Mouse (Mus musculus) forebrain, postnatal 0 days (tissue): ENCODE results near the gene Xkr8. TPM values are rescaled to one million over a fixed set of nuclear protein-coding genes. Genes with fewer than 3 reads are reported as not detected.

Experiments
- ATAC-seq: fragments of 200-750 bp; cut with Nextera tagmentation; 2 replicates; pipeline ENCODE4 v1.8.0; 2017; ENCODE audit warnings: mild to moderate bottlenecking, moderate library complexity
- DNase-seq: peaks from one replicate; pipeline ENCODE4 v3.0.0-alpha.2; 2015
- H3K27ac ChIP-seq: fragments of 300-500 bp; sonication (generic); 2 replicates; pipeline ENCODE4 v1.5.1; 2014; ENCODE audit warnings: low read depth, mild to moderate bottlenecking, antibody characterized with exemption, low read length, moderate library complexity, mixed read lengths
- H3K27me3 ChIP-seq: fragments of 300-500 bp; sonication (generic); 2 replicates; pipeline ENCODE4 v1.6.1; 2014; ENCODE audit warnings: mild to moderate bottlenecking, low read length, mixed read lengths; ENCODE audit not compliant: insufficient read depth
- H3K36me3 ChIP-seq: fragments of 300-500 bp; sonication (generic); 2 replicates; pipeline ENCODE4 v1.6.1; 2014; ENCODE audit warnings: mild to moderate bottlenecking, moderate library complexity; ENCODE audit not compliant: insufficient read depth
- H3K4me1 ChIP-seq: fragments of 300-500 bp; sonication (generic); 2 replicates; pipeline ENCODE4 v1.6.1; 2014; ENCODE audit warnings: antibody characterized with exemption; ENCODE audit not compliant: insufficient read depth
- H3K4me2 ChIP-seq: fragments of 300-500 bp; sonication (generic); 2 replicates; pipeline ENCODE4 v1.6.1; 2014; ENCODE audit warnings: low read depth, mild to moderate bottlenecking, moderate library complexity
- H3K4me3 ChIP-seq: fragments of 300-500 bp; sonication (generic); 2 replicates; pipeline ENCODE4 v1.5.1; 2014; ENCODE audit warnings: low read depth, low read length, mixed read lengths
- H3K9ac ChIP-seq: fragments of 300-500 bp; sonication (generic); 2 replicates; pipeline ENCODE4 v1.6.1; 2014; ENCODE audit warnings: mild to moderate bottlenecking
- H3K9me3 ChIP-seq: fragments of 300-500 bp; sonication (generic); 2 replicates; pipeline ENCODE4 v1.6.1; 2016; ENCODE audit warnings: low read length
- CTCF ChIP-seq: sonication (generic); IDR thresholded peaks from 2 replicates; pipeline ENCODE4 v1.5.1; 2016; ENCODE audit warnings: antibody characterized with exemption, control low read depth, low read depth
- WGBS: fragments of 180-500 bp; shearing (Covaris S2); extraction: QIAGEN DNeasy Blood & Tissue Kit; methylation state at CpG from one replicate; pipeline ENCODE4 v1.1.7; 2014; 5-methylcytosine and 5-hydroxymethylcytosine counted together
- polyA plus RNA-seq: library from polyadenylated mRNA; unstranded; fragments of >200 nt; fragmentation: Nextera tagmentation; extraction: Ambion mirVana; gene quantifications from 2 replicates; pipeline ENCODE4 v1.2.1, GENCODE M21; 2015
- total RNA-seq: library from RNA; depleted of rRNA; stranded (reverse); fragments of >200 nt; gene quantifications from 2 replicates; pipeline ENCODE4 v1.2.3, GENCODE M21; 2014

Gene Xkr8
- total and polyA plus RNA-seq, 2 experiments from 2014 or later, result 3.8 to 5.2 TPM

GRCm38 (mm10) chr4:132728233-132728632, 4.1 kb downstream of the Xkr8 start:
- ATAC-seq, result no peak
- WGBS, result 90% methylated on average over 8 of the region's 8 CpGs
- peaks cover 14% of the 10 kb centered on the region for H3K36me3 ChIP-seq
- H3K4me3 ChIP-seq, result no peak overlapping the region
- no peak overlapping the region for H3K9ac ChIP-seq
- H3K27ac ChIP-seq, result no peak overlapping the region
- no peak for DNase-seq
- H3K9me3 ChIP-seq, result no peaks in the 10 kb centered on the region
- H3K27me3 ChIP-seq, result no peaks in the 10 kb centered on the region
- no peak for TF ChIP-seq CTCF
- H3K4me2 ChIP-seq, result no peak overlapping the region
- no peaks in the 10 kb centered on the region for H3K4me1 ChIP-seq

GRCm38 (mm10) chr4:132718251-132718650, 14.1 kb downstream of the Xkr8 start:
- DNase-seq (no peak), ATAC-seq (no peak)
- Histone ChIP-seq H3K27ac (no peak overlapping the region), H3K4me1 (no peaks in the 10 kb centered on the region), H3K9me3 (no peaks in the 10 kb centered on the region), H3K9ac (no peak overlapping the region), H3K4me3 (no peak overlapping the region), H3K4me2 (no peak overlapping the region), H3K27me3 (no peaks in the 10 kb centered on the region), H3K36me3 (peaks cover 60% of the 10 kb centered on the region)
- 93% methylated on average over 1 of the region's 1 CpGs for WGBS
- no peak for TF ChIP-seq CTCF

DNA sequence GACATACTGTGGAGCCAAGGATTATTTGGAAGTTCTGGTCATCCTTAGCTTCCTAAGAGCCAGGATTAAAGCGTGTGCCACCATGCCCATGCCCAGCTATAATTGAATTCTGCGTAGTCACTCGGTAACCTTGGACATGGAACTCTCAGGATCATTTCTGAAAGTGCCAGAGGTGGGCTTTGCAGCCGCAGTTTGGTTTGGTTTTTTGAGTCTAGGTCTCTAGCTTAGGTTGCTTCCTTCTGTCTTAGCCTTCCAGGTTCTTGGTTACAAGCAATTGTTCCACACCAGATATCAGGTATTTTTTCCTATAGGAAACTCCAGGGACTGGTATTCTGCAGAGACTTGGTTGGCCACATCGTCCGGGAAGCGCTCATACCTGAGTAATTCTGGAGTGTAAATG, 19.2 kb downstream of the Xkr8 start:
- no peak for TF ChIP-seq CTCF
- Histone ChIP-seq H3K27me3 (no peaks in the 10 kb centered on the region), H3K27ac (no peak overlapping the region), H3K4me2 (no peak overlapping the region), H3K4me3 (no peak overlapping the region), H3K36me3 (peaks cover 58% of the 10 kb centered on the region), H3K4me1 (no peaks in the 10 kb centered on the region), H3K9ac (no peak overlapping the region), H3K9me3 (no peaks in the 10 kb centered on the region)
- ATAC-seq (no peak), DNase-seq (no peak)
- WGBS, result 94% methylated on average over 7 of the region's 7 CpGs

DNA sequence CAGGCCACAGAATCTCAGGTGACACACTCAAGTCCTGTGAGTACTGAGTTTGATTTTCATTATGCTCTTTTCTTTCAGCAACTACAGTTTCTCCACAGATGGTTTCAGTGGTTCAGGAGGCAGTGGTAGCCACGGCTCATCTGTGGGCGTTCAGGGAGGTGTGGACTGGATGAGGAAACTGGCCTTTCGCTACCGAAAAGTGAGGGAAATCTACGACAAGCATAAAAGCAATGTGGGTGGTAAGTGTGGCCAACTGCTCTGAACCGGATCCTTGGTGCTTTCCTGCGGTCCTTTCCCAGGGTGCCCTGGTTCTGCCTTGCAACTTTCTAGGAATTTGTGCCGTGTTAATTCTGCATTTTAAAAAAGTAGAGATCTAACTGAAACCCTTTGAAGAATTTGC, 25.5 kb downstream of the Xkr8 start:
- TF ChIP-seq CTCF, result no peak
- WGBS, result 95% methylated on average over 8 of the region's 8 CpGs
- Histone ChIP-seq H3K27me3 (no peaks in the 10 kb centered on the region), H3K4me2 (no peak overlapping the region), H3K4me1 (no peaks in the 10 kb centered on the region), H3K36me3 (peaks cover 83% of the 10 kb centered on the region), H3K9me3 (no peaks in the 10 kb centered on the region), H3K27ac (no peak overlapping the region), H3K4me3 (no peak overlapping the region), H3K9ac (no peak overlapping the region)
- no peak for ATAC-seq
- DNase-seq, result no peak

GRCm38 (mm10) chr4:132702076-132702475, 30.3 kb downstream of the Xkr8 start:
- DNase-seq (no peak), ATAC-seq (no peak)
- no peaks in the 10 kb centered on the region for H3K9me3 ChIP-seq
- H3K27me3 ChIP-seq, result no peaks in the 10 kb centered on the region
- no peak overlapping the region for H3K27ac ChIP-seq
- WGBS, result 97% methylated on average over 5 of the region's 5 CpGs
- TF ChIP-seq CTCF, result no peak
- H3K9ac ChIP-seq, result no peak overlapping the region
- H3K4me1 ChIP-seq, result no peaks in the 10 kb centered on the region
- no peak overlapping the region for H3K4me3 ChIP-seq
- peaks cover 71% of the 10 kb centered on the region for H3K36me3 ChIP-seq
- H3K4me2 ChIP-seq, result no peak overlapping the region

- no peak overlapping the region for H3K4me3 ChIP-seq
- H3K4me2 ChIP-seq, result no peak overlapping the region
- WGBS, result 95% methylated on average over 3 of the region's 3 CpGs
- H3K9me3 ChIP-seq, result no peaks in the 10 kb centered on the region
- H3K27ac ChIP-seq, result no peak overlapping the region
- TF ChIP-seq CTCF, result no peak
- no peak overlapping the region for H3K9ac ChIP-seq
- ATAC-seq (no peak), DNase-seq (no peak)
- H3K27me3 ChIP-seq, result no peaks in the 10 kb centered on the region
- H3K36me3 ChIP-seq, result peaks cover 53% of the 10 kb centered on the region
- H3K4me1 ChIP-seq, result no peaks in the 10 kb centered on the region
Observed at GRCm38 (mm10) chr4:132693366-132693765, 39.0 kb downstream of the Xkr8 start.

DNA sequence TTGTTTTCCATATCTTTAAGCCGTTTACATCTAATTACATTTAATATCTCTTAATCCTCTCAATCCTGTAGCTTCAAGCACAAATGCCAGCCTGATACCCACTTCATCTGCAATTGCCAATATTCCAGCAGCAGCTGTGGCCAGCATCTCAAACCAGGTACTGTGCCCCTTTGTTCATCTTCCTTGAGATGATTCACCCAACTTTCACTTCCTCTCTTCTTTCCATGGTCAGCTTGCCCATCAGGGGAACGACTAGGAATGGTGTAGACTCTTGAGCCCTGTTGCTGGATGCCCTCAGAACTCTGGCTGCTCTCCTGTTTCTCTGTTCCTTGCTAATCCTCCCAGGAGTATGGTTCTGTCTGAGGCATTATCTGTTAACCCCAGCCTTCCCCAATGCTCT, 42.7 kb downstream of the Xkr8 start:
- no peaks in the 10 kb centered on the region for H3K4me1 ChIP-seq
- peaks cover 34% of the 10 kb centered on the region for H3K36me3 ChIP-seq
- ATAC-seq (no peak), DNase-seq (no peak)
- H3K9me3 ChIP-seq, result no peaks in the 10 kb centered on the region
- H3K9ac ChIP-seq, result no peak overlapping the region
- H3K4me2 ChIP-seq, result no peak overlapping the region
- no peaks in the 10 kb centered on the region for H3K27me3 ChIP-seq
- no peak for TF ChIP-seq CTCF
- H3K27ac ChIP-seq, result no peak overlapping the region
- no peak overlapping the region for H3K4me3 ChIP-seq
- WGBS, result 78% methylated on average over 2 of the region's 2 CpGs
